Mouse (Mus musculus): ENCODE data around the gene Ajuba.

GRCm38 (mm10) chr14:54621133-54621532 is 43.8 kb upstream of the Ajuba start, which contains the start of gene Psmb11:
- TF ChIP-seq CTCF (IDR thresholded peaks at IDR 0.05; ENCODE audit: low read depth, low read length) (no peak), GATA2 (IDR thresholded peaks at IDR 0.05; ENCODE audit: borderline replicate concordance, low read depth, low read length) (no peak)
